Mouse (Mus musculus) naive thymus-derived CD4-positive, alpha-beta T cell, adult 2 months (primary cell): Measurements from ENCODE around the gene Gtf3a.
A peak's percentile ranks its signal among the peaks of the same experiment; 100 is the strongest.
"Not testable (repeated sequence)": the region's sequence is repeated elsewhere in the genome, so short reads cannot be mapped to it uniquely, and the experiment has no call there.

Source experiments
- DNase-seq: peaks from one replicate; pipeline ENCODE4 v3.0.0-alpha.2; 2011; ENCODE audit warnings: low read depth

The Gtf3a gene

DNA sequence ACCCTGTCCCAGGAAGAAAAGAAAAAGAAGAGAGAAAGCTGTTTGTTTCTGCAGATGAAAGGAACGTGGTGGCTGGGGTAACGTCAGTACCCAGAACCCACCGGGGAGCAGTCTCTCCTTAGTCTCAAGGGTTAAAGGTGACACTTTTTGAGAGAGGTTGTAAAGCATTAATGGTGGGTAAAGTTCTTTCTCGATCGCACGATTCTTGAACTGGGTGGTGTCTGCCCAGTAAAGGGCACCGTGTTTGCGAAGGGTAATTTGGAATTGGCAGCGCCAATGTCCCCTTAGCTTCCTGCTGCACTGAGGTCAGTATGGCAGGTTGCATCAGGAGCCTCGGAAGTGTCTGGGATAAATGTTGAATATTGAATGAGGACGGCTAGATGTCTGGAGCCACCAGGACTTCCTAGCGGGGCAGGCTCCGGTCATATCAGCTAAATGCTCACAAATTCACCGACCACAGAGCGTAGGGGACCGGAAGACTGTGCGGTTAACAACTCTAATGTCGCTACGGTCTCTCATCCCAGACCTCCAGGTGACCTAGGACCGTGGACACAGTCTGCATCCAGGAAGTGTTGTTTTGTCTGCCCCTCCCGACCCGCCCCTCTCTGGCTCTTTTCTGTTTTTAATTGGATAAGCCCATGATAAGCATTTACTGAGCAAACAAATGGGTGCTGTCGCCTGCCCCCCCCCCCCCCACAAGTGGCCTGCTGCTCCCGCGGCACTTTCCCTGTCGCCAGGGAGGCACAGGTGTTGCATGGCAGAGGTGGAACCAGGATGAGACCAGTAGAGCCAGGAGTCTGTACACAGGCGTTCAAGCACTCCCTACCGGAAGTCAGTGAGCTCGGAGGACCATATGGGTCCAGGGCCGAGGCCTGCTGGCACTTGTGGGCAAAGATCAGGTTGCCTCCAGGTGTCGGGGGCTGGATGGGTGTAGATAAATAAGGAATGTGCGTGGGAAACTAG is 10.6 kb upstream of the Gtf3a start:
- no peak for DNase-seq

DNA sequence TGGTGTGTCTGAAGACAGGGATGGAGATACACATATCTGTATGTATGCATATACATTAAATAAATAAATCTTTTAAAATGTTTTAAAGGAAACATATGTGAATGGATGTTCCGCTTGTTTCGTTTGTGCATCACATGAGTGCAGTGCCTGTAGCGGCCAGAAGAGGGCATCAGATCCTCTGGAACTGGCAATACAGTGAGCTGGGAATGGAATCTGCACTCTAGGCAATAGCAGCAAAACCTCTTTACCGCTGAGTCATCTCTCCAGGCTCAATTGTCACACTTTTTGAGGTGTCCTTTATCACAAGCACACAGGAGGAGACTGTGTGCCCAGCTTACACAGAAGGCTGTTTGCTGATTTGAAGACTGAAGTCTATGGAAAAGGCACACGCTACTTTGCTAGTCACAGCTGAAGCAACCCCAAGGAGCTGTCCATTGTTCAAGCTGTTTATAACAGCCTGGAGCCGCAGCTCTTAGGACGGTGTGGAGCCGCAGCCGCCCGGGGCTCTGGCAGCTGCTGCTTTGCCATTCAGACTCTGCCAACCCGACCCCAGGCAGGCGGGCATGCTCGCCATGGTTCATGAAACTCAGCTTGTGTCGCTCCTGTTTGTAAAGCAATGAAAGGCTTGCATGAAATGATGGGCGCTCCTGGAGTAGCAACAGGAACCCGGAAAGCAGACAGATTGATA is 9.2 kb upstream of the Gtf3a start:
- DNase-seq = no peak

DNA sequence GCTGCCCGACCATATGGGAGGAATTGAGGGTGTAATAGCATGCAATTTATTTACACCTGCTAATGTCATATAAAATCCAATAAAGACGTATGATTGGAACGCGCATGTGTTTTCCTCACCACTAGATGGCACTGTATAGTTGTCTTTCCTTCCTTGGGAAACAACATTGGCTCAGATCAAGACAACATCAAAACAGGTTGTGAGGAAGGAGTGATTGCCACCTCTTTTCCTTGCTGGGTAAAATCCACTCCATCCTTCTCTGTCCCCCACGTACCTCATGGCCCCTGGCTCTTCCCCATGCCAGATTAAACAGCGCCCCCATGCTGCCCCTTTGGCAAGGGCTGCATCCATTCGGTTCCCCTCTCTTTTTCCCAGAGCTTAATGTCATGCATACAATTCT is 8.2 kb upstream of the Gtf3a start:
- DNase-seq = peak; percentile 73

DNA sequence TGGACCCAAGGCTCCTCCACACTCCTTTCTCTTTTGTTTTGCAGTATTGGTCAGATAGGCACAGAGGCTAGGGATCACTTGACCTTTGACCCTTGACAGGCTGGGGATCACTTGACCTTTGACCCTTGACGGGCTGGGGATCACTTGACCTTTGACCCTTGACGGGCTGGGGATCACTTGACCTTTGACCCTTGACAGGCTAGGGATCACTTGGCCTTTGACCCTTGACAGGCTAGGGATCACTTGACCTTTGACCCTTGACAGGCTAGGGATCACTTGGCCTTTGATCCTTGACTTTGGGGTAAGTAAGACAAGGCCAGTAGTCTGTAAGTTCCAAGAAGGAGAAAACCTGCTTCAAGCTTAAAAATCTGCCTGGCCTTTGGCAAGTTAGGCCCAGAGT is 6.5 kb upstream of the Gtf3a start:
- not testable (repeated sequence) for DNase-seq

DNA sequence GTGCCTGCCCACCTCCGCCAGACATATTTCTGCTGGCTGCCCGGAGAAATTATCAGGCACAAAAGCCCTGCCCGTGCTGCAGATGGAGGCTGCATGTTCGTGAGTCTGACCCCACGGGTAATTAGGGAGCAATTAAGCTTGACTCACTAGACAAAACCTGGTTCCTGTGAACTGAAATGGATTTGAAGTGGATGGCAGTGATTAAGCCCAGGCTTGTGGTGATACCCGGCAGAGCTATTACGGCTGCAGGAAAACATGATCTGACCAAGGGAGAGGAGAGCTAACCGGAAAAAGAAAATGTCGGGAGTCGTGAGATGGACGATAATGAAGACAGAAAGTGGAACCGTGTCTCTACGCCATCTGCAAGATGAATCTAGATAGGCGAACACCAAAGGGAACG is 5.5 kb upstream of the Gtf3a start:
- no peak for DNase-seq

DNA sequence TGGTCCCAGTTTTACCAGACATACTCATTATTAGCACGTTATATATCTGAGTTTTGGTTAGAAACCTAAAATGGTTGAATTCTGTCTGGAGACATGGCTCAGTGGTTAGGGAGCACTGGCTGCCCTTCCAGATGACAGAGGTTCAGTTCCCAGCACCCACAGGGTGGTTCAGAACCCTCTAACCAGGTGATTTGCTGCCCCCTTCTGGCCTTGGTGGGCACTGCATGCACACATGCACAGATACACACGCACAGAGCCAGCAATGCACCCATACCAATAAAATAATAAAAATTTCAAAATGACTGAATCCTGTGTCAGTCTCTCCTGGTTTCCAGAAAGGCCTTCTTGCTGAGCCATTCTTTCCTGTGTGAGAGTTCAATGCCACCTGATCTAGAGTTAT is 3.9 kb upstream of the Gtf3a start:
- DNase-seq = peak; percentile 25

DNA sequence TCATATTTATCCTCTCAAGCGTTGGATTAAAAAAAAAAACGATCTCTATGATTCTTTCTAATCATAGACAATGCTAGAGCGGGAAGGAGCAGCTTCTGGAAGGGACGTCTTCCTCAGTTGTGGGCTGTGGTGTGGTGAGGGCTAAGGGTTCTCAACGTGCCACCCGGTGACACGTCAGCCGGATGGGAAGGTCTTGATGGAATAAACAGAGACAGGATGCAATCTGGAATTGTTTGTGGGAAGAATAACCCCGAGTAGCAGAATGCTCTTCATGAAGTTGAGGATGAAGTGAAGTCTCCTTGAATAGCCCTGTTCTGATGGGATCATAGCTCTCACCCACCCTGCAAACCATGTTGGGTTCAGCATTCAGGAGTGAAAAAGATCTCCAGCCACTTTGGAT is 1.8 kb upstream of the Gtf3a start:
- no peak for DNase-seq

DNA sequence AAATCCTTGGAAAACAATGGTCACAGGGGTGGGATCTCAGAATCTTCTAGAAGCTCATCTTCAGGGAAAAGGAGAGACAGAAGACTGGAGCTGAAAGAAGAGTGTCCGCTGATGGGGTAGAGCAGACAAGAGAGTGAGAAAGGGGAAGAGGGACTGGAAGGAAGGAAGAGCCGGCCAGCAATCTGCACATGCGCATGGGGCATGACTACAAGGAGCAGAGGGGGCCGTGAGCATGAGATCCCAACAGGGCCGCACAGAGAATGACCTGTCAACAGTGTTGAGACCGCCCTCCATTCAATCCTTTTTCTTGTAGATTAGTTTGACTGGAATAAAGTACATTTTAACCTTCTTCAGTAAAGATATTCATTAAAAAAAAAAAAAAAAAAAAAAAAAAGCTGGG is 960 bp upstream of the Gtf3a start:
- DNase-seq = no peak

DNA sequence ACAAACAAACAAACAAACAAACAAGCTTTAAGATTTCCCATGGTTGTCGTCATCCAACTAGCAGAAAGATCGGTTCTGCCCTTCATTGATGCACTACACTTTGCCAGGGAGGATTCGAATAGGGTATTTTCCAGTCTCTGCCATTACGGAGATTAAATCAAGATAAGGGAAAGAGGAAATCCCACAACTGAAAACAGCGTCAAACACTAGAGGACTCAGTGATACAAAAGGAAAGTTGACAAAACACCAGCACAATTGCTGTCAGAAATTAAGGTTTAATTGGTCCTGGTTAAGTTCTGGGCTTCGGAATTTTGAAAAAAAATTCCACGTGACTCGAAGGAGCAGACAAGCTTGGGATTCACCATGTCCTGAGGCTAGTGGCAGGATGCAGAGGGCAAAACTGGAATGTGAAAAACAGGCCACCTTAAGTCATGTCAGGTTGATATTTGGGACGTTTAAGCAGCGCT is 383 bp upstream of the Gtf3a start:
- DNase-seq = no peak

DNA sequence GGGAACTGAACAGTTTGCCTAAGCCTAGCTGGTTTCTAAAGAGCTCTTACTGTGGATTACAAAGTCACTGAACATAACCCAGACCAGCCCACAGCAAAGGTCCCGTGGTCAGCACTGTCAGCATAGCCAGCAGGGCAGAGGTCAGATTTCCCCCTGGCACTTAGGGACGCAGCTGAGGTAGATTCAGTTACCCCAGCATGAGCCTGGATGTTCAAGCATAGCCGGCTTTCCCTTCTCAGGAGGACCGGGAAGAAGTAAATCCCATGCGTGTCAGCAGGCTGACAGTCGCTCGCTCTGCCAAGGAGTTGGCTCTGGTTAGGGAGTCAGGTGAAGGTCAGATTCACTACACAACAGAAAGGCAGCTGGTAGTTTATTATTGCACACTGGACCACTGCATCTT is 6.1 kb downstream of the Gtf3a start:
- no peak for DNase-seq

DNA sequence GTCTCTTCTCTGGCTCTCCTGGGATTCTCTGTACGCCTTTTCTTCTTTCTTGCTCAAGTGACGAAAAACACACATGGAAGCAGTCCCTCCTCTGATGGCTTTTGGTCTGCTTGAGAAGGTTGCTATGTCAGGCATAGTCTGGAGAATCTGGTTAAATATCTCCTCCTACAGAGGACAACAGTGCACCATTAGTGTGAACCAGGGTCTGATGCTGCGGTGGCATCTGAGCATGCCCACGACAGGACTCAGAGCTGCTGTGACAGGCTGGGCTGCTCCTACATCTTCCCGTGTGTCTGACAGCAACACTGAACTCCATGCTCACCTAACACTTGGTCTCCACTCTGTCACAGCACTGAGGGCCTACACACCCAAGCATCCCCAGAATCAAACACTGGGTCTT is 7.2 kb downstream of the Gtf3a start:
- DNase-seq = no peak

DNA sequence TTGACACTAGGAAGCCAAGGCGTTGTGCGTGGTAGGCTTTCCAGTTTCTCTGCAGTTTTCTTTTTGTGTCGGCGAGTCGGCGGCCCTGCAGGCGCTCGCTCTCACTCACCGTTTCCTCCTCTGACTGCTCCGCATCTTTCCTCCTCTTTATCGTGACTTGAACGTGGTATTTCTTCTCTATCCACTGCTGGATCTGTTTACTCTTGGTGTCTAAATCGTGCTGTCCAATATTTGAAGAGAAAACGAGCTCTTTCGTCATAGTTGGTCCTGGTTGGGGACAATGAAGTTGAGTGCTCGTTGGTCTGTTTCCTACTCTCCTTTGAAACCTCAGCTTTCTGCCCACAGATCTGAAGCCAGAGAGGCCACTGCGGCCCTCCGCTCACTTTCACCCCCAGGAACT is 8.2 kb downstream of the Gtf3a start:
- DNase-seq = no peak

DNA sequence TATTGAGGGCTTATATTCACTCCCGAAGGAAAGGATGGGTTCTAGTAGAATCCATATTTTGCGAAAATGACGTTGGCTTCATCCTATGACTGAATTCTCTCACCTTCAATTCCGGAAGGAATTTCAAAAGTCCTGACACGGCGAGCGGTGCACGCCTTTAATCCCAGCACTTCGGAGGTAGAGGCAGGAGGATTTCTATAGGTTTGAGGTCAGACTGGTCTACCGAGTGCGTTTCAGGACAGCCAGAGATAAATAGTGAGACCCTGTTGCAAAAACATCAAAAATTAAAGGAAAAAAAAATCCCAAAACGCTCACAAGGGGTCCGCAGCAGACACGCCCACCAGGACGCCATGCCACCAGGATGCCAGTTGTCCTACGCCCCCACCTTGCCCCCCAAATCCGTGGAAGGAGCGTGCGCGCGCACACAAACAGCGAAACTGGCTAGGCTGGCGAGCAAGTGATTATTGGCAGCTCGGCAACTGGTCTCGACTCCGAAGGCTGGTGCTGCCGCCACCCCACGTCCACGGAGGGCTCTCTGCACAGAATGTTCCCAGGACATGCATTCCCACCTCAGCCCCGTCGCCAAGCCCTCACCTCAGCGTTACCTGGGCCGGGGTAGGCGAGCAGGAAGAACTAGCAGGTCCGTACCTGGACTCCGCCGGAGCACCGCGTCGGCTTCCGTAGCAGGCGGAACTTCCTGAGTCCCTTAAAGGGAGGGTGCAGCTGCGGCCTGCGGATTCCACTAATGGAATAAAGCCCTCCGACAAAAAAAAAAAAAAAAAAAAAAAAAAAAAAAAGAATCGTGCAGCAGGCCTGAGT is 14.9 kb downstream of the Gtf3a start, which contains the start of gene Mtif3:
TSS of gene Mtif3 (minus strand) at position 683 of the 819 bp plus-strand sequence.
- peak; percentile 89 for DNase-seq

DNA sequence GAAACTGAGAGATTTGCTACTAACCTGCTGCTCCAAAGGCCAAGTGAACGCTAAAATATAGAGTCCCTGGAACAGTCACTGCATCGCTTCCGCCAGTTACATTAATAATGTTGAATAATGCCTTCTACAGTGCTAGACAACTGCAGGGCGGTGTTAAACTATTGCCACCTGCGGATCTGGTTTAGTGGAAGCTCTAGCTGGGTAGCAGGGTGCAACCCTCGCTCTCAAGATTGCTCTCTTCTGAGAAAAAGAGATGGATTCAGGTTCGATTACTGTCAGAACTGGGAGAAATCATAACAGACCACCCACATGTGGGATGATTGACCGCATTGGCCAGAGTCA is 15.5 kb downstream of the Gtf3a start:
- DNase-seq = no peak

DNA sequence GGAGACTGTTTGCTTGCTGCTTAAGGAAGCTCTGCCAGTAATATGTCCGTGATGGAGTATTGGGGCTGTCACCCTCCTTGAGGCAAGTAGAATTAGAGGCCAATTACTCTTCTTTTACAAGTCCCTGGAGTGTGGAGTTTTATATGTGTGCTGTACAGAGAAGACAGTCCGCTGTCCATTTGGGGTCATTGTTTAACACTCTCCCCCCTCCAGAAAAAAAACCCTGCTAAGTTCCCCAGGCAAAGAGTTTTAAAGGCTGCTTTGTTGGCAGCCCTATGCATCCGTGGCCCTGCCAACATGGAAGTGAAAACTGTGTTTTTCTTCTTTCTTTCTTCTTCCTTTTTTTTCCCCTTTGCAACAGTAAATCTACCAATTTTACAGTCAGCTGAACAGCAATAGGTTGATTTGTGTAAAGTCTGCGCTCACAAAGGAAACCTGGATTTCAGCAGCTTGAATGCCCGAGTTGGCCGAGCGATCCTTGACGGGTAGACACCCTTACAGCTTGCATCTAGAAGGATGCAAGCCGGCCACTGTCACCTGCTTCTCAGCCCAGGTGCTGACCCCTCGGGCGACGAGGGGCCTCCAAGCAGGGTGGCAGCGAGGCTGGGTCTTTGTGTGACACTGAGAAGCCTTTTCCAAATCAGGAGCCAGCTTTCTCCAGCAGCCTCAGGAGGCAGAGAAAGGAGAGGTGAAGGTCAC is 20.4 kb downstream of the Gtf3a start:
- no peak for DNase-seq

DNA sequence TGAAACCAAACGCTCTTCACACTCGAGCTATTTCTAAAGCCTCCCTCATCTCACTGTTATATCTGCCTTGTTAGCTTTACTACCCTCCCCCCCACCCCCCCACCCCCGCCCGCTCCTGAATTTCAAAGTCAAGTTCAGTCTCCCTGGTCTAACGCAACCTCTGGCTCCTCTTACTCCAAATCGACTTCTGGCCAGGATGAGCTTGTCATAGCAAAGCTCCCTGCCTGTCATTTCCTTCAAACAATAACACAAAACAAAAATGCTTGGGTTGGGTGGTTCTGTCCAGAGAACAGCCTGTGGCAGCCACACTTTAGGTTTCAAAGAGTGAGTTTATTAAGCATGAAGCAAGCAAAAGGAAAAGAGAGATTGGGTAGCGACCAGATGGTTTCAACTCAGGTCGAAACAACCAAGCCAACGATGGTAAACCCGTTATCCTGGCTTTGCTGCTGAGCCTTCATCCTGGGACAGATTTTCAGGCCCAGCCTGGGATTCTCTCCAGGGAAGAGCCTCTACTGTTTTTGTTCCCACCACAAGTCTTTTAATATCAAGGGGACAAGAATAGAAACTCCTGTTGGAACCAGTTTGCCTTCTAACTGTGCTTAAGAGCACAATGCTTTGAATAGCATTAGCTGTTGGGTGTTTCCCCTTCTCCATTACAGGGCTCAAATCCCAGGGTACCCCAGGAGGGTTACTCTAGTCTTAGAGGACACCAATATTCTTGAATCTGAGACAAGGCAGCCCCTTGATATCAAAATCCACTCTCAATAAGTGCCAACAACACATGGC is 23.5 kb downstream of the Gtf3a start:
- no peak for DNase-seq

DNA sequence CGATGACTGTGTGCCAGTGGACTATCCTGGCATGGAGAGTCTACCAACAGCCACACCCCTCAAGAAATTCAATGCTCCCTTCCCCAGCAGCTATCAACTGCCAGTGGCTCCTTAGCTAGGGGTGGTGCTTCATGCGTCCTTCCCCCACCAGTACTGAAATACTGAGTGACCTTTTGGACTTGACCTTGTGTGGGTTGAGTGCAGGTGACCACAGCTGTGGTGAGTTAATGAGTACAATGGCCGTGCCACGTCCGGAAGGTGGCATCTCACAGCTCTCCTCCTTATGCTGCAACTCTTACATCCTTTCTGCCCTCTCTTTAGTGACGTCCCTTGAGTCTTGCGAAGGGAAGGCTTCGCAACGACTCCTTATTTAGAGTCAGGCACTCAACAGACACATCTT is 24.9 kb downstream of the Gtf3a start:
- DNase-seq = no peak

DNA sequence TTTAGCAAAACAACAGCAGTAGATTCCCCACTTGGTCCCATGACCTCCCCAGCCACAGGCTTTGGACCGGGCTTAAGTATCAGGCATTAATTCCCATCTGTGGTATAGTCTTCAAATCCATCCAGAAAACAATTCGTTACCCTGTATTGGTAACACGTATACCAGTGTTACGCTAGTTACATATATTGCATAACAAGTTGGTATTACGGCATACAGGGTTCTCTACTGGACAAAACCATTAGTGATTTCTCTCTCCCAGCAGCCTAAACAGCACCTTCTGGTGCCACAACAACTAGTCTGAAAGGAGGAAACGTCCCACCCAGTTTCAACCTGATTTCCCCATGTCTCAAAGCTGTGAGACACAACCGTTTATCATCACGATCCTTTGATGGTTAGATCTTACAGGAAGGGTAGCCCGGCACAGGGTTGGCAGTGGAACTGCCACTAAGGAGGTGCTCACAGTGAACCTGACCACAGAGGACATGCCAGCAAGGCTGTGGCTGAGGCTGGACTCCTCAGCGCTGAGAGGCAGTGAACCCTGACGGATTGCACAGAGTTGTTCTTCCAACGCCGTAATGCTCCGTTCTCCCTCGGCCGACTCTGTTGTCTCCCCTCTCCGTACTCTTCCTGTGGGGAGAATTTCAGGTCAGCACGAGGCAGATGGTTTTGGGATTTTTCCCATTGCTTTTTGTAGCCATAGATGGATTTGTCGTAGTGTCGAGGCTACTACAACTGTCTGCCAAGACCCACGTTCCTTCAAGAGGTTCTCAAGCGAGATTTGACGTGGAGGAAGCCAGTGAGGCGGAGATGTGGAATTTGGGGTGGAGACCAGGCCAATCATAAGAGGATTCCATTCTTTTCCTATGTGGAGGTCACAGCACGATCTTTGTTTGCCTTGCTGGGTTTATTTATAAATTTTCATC is 25.7 kb downstream of the Gtf3a start:
- DNase-seq = peak; percentile 73

DNA sequence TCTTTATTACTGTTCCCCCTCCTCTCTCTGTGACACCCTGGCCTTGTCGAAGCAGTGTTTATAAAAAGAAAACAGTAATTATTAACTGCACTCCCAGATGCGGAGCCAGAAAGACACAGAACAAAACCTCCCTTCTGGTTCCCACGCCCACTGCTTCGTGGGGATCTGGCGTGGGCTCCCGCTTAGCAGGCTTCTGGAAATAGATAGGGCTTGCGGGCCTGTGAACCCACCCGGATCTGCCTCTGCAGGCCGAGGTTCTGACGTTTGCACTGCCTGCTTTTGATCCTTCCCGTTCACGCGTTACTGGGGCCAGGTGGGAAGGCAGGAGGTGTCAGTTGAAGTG is 26.3 kb downstream of the Gtf3a start:
- peak; percentile 24 for DNase-seq

DNA sequence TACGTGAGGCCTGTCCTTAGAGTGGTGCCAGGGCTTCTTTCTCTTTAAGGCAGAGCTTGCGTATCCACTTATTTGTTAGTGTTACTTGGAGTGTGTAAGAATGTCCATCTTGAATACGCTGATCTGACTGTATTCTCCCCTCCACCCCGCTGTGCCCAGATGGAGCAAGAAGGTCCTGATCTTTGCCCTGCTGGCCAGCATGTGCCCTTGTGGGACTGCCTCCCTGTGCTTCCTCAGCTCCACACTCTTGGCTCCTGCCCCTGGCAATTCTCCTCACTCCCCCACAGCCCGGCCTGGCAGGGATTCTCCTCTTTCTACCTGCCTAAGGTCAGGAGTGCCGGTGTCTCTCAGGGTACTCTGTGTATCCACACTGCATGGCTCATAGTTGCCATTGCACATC is 32.9 kb downstream of the Gtf3a start:
- no peak for DNase-seq
